Mouse (Mus musculus) induced T-regulatory cell, adult 2 months (primary cell): ENCODE data around the gene Gpsm3.
A peak's percentile ranks its signal among the peaks of the same experiment; 100 is the strongest.

Experiments used
- DNase-seq: peaks from one replicate; pipeline ENCODE4 v3.0.0-alpha.2; 2012; ENCODE audit warnings: low read depth

Gene Gpsm3

GRCm38 (mm10) chr17:34629796-34630603 lies 40.4 kb downstream of the Gpsm3 start:
- DNase-seq: peak; percentile 79

- DNase-seq: peak; percentile 45
These were observed 41.2 kb downstream of the Gpsm3 start for GRCm38 (mm10) chr17:34630761-34631301.

DNA sequence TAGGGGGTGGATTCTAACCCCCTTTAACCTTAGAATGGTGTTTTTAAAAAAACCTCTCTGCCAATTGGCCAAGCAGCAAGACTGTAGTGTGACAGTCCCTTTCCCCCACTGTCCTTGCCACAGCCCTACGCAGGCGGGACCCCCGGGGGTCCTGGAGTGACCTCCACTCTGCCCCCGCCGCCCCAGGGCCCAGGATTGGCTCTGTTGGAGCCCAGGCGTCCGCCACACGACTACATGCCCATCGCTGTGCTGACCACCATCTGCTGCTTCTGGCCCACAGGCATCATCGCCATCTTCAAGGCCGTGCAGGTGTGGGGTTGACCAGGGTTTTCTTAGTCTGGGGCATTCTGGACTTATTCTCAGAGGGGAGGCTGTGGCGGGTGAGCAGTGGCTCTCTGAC lies 42.0 kb downstream of the Gpsm3 start:
- DNase-seq: no peak

DNA sequence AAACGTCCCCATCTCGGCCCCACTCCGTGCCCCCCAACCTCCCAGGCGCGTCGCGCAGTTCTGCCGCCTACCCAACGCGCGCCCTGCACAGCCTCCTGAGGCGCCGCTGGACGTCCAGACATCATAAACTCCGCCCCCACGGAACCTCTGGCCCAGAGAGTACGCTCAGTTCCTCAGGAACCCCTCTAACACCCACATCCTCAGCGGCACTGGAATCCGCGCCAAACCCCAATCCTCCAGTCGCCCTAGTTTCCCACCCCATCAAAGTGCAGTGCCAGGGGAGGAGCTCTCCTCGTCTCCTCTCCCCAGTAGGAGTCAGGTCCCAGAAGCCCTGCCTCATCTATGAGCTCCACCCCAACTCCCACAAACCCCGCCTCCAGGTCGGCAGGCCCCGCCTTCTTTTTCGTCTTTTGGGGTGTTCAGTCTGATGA lies 42.7 kb downstream of the Gpsm3 start:
- peak; percentile 81 for DNase-seq

DNA sequence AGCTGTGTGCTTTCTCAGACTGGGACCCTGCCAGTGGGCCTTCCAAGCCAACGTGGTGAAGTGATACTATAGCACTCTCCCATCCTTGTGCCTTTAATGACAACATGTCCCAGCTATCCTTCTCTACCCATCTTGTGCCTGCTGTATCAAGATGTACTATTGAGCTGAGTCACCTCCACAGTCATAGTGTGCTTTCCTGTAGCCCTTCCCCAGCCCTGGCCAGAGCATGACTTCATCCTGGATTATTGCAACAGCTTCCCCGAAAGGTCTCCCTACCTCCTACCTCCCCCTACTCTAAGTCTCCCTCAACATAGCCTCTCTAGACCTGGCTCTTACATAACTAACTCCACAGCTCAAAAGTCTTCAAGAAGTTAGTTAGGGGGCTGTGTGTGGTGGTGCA lies 46.1 kb downstream of the Gpsm3 start:
- no peak for DNase-seq

DNA sequence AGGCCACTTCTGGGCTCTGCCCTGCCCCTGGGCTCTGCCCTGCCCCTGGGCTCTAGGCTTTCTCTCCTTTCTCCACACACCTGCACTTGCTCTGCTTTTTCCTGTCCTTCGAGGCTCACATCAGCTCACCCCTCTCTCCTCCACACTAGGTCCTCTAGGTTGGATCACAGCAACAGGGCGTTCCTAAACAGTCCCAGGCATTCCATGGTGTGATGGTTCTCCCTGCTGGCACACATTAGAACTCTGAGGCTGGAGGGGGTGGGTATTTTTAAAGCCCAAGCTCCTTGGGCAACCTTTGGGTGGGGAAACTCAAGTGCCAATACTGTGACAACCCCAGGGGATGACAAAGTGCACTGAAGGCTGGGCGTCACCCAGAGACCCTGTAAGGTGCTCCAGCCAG lies 47.9 kb downstream of the Gpsm3 start:
- DNase-seq: no peak

GRCm38 (mm10) chr17:34639461-34640255 lies 50.1 kb downstream of the Gpsm3 start:
- no peak for DNase-seq

- no peak for DNase-seq
These were observed 51.4 kb downstream of the Gpsm3 start for GRCm38 (mm10) chr17:34640778-34641601.
